Mouse (Mus musculus) stomach, embryonic 14.5 days (tissue): ENCODE data around the gene Tuba3a. TPM values are rescaled to one million over a fixed set of nuclear protein-coding genes. Genes with fewer than 3 reads are reported as not detected.
"Not testable (repeated sequence)": the region's sequence is repeated elsewhere in the genome, so short reads cannot be mapped to it uniquely, and the experiment has no call there.

Experiments
- ATAC-seq: fragments of 200-750 bp; cut with Nextera tagmentation; 2 replicates; pipeline ENCODE4 v1.8.0; 2017; ENCODE audit warnings: low read depth, moderate TSS enrichment; ENCODE audit not compliant: insufficient number of reproducible peaks, insufficient read depth, low FRiP score
- H3K27ac ChIP-seq: fragments of 300-500 bp; sonication (generic); 2 replicates; pipeline ENCODE4 v1.5.1; 2014; ENCODE audit warnings: mild to moderate bottlenecking, low read length, moderate library complexity, mixed read lengths
- H3K27me3 ChIP-seq: fragments of 300-500 bp; sonication (generic); 2 replicates; pipeline ENCODE4 v1.6.1; 2014; ENCODE audit warnings: low read length, control low read depth, mixed read lengths; ENCODE audit not compliant: control insufficient read depth, insufficient read depth
- H3K36me3 ChIP-seq: fragments of 300-500 bp; sonication (generic); 2 replicates; pipeline ENCODE4 v1.6.1; 2014; ENCODE audit warnings: mild to moderate bottlenecking, control low read depth, low read length, moderate library complexity, mixed read lengths; ENCODE audit not compliant: control insufficient read depth, insufficient read depth
- H3K4me1 ChIP-seq: fragments of 300-500 bp; sonication (generic); 2 replicates; pipeline ENCODE4 v1.6.1; 2014; ENCODE audit warnings: low read length, control low read depth, mixed read lengths; ENCODE audit not compliant: control insufficient read depth, insufficient read depth
- H3K4me2 ChIP-seq: fragments of 300-500 bp; sonication (generic); replicated peaks from 2 replicates; pipeline ENCODE4 v1.6.1; 2014; ENCODE audit warnings: low read depth, low read length, control low read depth
- H3K4me3 ChIP-seq: fragments of 300-500 bp; sonication (generic); 2 replicates; pipeline ENCODE4 v1.5.1; 2014; ENCODE audit warnings: low read depth, low read length, control low read depth
- H3K9ac ChIP-seq: fragments of 300-500 bp; sonication (generic); replicated peaks from 2 replicates; pipeline ENCODE4 v1.6.1; 2014; ENCODE audit warnings: low read depth, mild to moderate bottlenecking, control low read depth, low read length, moderate library complexity, mixed read lengths
- H3K9me3 ChIP-seq: fragments of 300-500 bp; sonication (generic); 2 replicates; pipeline ENCODE4 v1.6.1; 2016; ENCODE audit warnings: low read depth, low read length, control low read depth; ENCODE audit not compliant: control insufficient read depth
- WGBS: fragments of 180-500 bp; shearing (Covaris S2); extraction: QIAGEN DNeasy Blood & Tissue Kit; methylation state at CpG from one replicate; pipeline ENCODE4 v1.1.7; 2014; 5-methylcytosine and 5-hydroxymethylcytosine counted together
- polyA plus RNA-seq: library from polyadenylated mRNA; unstranded; fragments of >200 nt; fragmentation: Nextera tagmentation; extraction: Ambion mirVana; gene quantifications from 2 replicates; pipeline ENCODE4 v1.2.1, GENCODE M21; 2014

Gene Tuba3a
- polyA plus RNA-seq, 1 experiment from 2014 or later: not detected

GRCm38 (mm10) chr6:125284751-125285150 is 1.1 kb downstream of the Tuba3a start:
- Histone ChIP-seq H3K4me2 (no peak overlapping the region), H3K4me1 (peaks cover 9% of the 10 kb centered on the region; the same call in 1 of the 2 replicates), H3K4me3 (no peak overlapping the region), H3K9ac (no peak overlapping the region), H3K36me3 (no peaks in the 10 kb centered on the region), H3K27me3 (no peaks in the 10 kb centered on the region), H3K27ac (no peak overlapping the region), H3K9me3 (no peaks in the 10 kb centered on the region; the same call in 1 of the 2 replicates)
- WGBS: 86% methylated on average over 7 of the region's 7 CpGs
- no peak for ATAC-seq

GRCm38 (mm10) chr6:125284250-125284649 is 1.6 kb downstream of the Tuba3a start:
- H3K27ac ChIP-seq: no peak overlapping the region
- peaks cover 9% of the 10 kb centered on the region; the same call in 1 of the 2 replicates for H3K4me1 ChIP-seq
- no peaks in the 10 kb centered on the region for H3K27me3 ChIP-seq
- no peaks in the 10 kb centered on the region; the same call in 1 of the 2 replicates for H3K9me3 ChIP-seq
- H3K4me2 ChIP-seq: no peak overlapping the region
- 23% methylated on average over 8 of the region's 8 CpGs for WGBS
- no peak for ATAC-seq
- H3K36me3 ChIP-seq: no peaks in the 10 kb centered on the region
- H3K9ac ChIP-seq: no peak overlapping the region
- H3K4me3 ChIP-seq: no peak overlapping the region

DNA sequence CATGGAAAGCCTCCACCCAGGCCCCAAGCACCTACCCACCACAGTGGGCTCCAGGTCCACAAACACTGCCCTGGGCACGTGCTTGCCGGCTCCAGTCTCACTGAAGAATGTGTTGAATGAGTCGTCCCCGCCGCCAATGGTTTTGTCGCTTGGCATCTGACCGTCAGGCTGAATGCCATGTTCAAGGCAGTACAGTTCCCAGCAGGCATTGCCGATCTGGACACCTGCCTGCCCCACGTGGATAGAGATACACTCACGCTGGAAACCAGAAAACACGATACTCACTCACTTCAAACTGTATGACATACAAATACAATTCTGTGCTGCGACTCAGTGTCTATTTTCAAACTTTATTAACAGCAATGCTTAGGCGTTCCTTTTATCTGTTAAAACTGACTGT is 3.1 kb downstream of the Tuba3a start:
- WGBS: 92% methylated on average over 13 of the region's 13 CpGs

GRCm38 (mm10) chr6:125279729-125280128 is 6.1 kb downstream of the Tuba3a start:
- H3K4me2 ChIP-seq: no peak overlapping the region
- H3K9ac ChIP-seq: no peak overlapping the region
- no peak for ATAC-seq
- H3K27me3 ChIP-seq: no peaks in the 10 kb centered on the region
- no peak overlapping the region for H3K4me3 ChIP-seq
- H3K9me3 ChIP-seq: no peaks in the 10 kb centered on the region; the same call in 1 of the 2 replicates
- no peaks in the 10 kb centered on the region for H3K36me3 ChIP-seq
- H3K4me1 ChIP-seq: 0 out of 2 replicates have a peak, but pooled peaks cover 4% of the 10 kb centered on the region
- WGBS: 61% methylated on average over 8 of the region's 8 CpGs
- H3K27ac ChIP-seq: no peak overlapping the region

More for the DNA sequence above, 3.1 kb downstream of the Tuba3a start:
- not testable (repeated sequence) for ATAC-seq, H3K4me3 ChIP-seq, H3K9ac ChIP-seq, H3K36me3 ChIP-seq, H3K27ac ChIP-seq, H3K27me3 ChIP-seq, H3K9me3 ChIP-seq, H3K4me1 ChIP-seq, H3K4me2 ChIP-seq

DNA sequence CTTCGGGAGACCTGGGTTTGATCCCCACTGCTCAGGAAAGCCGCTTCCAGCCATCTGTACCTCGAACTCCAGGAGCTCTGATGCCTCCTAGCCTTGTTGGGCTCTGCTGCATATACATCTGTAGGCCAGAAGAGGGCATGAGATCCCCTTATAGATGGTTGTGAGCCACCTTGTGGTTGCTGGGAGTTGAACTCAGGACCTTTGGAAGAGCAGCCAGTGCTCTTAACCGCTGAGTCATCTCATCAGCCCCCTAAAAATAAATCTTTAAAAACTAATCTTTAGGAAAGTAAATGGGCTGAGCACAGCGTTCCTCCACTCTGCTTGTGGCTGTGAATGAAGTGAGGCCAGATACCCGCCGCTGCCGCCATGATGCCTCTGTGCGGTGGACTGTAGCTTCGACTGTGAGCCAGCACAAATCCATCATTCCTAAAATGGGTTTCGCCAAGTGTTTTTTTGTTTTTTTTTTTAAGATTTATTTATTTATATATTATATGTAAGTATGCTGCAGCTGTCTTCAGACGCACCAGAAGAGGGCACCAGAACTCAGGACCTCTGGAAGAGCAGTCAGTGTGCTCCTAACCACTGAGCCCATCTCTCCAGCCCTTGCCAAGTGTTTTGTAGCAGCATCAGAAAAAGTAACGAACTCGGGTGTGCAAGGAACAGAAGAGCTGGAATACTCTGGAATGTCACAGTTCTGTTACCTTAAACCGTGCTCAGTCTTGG is 10.8 kb downstream of the Tuba3a start:
- Histone ChIP-seq H3K27ac (no peak overlapping the region), H3K9me3 (no peaks in the 10 kb centered on the region), H3K4me3 (no peak overlapping the region), H3K4me1 (0 out of 2 replicates have a peak, but pooled peaks cover 3% of the 10 kb centered on the region), H3K36me3 (no peaks in the 10 kb centered on the region), H3K27me3 (no peaks in the 10 kb centered on the region), H3K9ac (no peak overlapping the region), H3K4me2 (no peak overlapping the region)
- 55% methylated on average over 15 of the region's 15 CpGs for WGBS
- no peak for ATAC-seq

DNA sequence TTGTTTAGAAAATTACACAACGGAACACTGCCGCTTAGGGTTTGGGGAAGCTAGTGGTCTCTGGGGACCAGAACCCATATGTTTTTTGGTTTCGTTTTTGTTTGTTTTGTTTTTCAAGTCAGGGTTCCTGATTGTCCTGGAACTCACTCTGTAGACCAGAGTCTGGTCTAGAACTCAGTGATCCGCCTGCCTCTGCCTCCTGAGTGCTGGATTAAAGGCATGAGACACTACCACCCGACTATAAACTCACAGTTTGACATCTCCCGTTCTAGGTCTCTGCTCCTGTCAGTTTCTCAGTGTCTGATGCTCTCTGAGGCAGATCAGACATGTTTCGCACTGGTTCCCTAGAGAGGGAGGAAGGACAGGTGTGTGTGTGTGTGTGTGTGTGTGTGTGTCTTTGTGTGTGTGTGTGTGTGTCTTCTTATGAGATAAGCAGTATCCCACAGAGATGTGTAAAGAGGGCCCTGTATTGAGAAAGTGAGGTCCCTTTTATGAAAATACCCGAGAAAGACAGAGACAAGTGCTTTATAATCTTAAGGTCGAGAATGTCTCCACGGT is 13.5 kb downstream of the Tuba3a start:
- no peaks in the 10 kb centered on the region for H3K36me3 ChIP-seq
- H3K27ac ChIP-seq: no peak overlapping the region
- 0 out of 2 replicates have a peak, but pooled peaks cover 3% of the 10 kb centered on the region for H3K4me1 ChIP-seq
- no peak overlapping the region for H3K4me3 ChIP-seq
- ATAC-seq: no peak
- WGBS: 78% methylated on average over 10 of the region's 10 CpGs
- no peak overlapping the region for H3K4me2 ChIP-seq
- H3K9ac ChIP-seq: no peak overlapping the region
- H3K9me3 ChIP-seq: no peaks in the 10 kb centered on the region
- no peaks in the 10 kb centered on the region for H3K27me3 ChIP-seq

- Histone ChIP-seq H3K9ac (no peak overlapping the region), H3K4me1 (0 out of 2 replicates have a peak, but pooled peaks cover 3% of the 10 kb centered on the region), H3K9me3 (no peaks in the 10 kb centered on the region), H3K4me2 (peak overlapping the region; percentile 39), H3K4me3 (no peak overlapping the region), H3K27me3 (no peaks in the 10 kb centered on the region), H3K36me3 (no peaks in the 10 kb centered on the region), H3K27ac (no peak overlapping the region)
- ATAC-seq: peak; percentile 83
- 17% methylated on average over 17 of the region's 17 CpGs for WGBS
These were observed 14.2 kb downstream of the Tuba3a start for GRCm38 (mm10) chr6:125271455-125272227.

GRCm38 (mm10) chr6:125268799-125269198 is 17.0 kb downstream of the Tuba3a start:
- no peak overlapping the region for H3K4me2 ChIP-seq
- no peak for ATAC-seq
- 47% methylated on average over 6 of the region's 6 CpGs for WGBS

More at GRCm38 (mm10) chr6:125268799-125269198, 17.0 kb downstream of the Tuba3a start:
- Histone ChIP-seq H3K9me3 (no peaks in the 10 kb centered on the region), H3K9ac (no peak overlapping the region), H3K27ac (no peak overlapping the region), H3K4me3 (no peak overlapping the region), H3K36me3 (no peaks in the 10 kb centered on the region), H3K27me3 (no peaks in the 10 kb centered on the region), H3K4me1 (0 out of 2 replicates have a peak, but pooled peaks cover 3% of the 10 kb centered on the region)
